In genomic region chr5:51583030-51583429, GRCm38 (mm10) we compare ENCODE assay signal across 22 mouse cellular contexts. TPM values are rescaled to one million over a fixed set of nuclear protein-coding genes. Genes with fewer than 3 reads are reported as not detected.
A peak's percentile ranks its signal among the peaks of the same experiment; 100 is the strongest.
DNase-seq lines count a peak whose midpoint lies in the region; ATAC-seq lines count a peak whose summit lies in the region.
"Had no signal": no experiment of that assay in that cellular context is flagged by ENCODE, and none has a peak within 500 bp of the region (broad histone marks: within the 10 kb centered on the region; RNA-seq: fewer than 3 reads in every experiment).

No protein-coding gene starts in this region.

- no peak overlapping the region for H3K4me2 ChIP-seq in kidney, embryonic 14.5 days (replicated peaks; ENCODE audit: low read depth, low read length)
- H3K4me2 ChIP-seq: forebrain, embryonic 13.5 days; heart, embryonic 15.5 days; hindbrain, embryonic 14.5 days; limb, embryonic 15.5 days; liver, embryonic 15.5 days; lung, embryonic 15.5 days had no signal

- H3K4me1 ChIP-seq in kidney, embryonic 14.5 days (ENCODE audit: control insufficient read depth, insufficient read depth, low read length) = peaks cover 8% of the 10 kb centered on the region
- H3K4me1 ChIP-seq: forebrain, embryonic 13.5 days; liver, embryonic 15.5 days had no signal

- no peaks in the 10 kb centered on the region for H3K9me3 ChIP-seq in kidney, embryonic 14.5 days (ENCODE audit: control insufficient read depth, low read length)
- H3K9me3 ChIP-seq: forebrain, embryonic 13.5 days; heart, embryonic 15.5 days; limb, embryonic 15.5 days; liver, embryonic 15.5 days; lung, embryonic 15.5 days had no signal

- H3K27me3 ChIP-seq in kidney, embryonic 14.5 days (ENCODE audit: control insufficient read depth, insufficient read depth, low read length) = no peaks in the 10 kb centered on the region
- H3K27me3 ChIP-seq: forebrain, embryonic 13.5 days; heart, embryonic 15.5 days; limb, embryonic 15.5 days; liver, embryonic 15.5 days; lung, embryonic 15.5 days had no signal

- H3K4me3 ChIP-seq in kidney, embryonic 14.5 days (ENCODE audit: low read length) = no peak overlapping the region
- H3K4me3 ChIP-seq: forebrain, embryonic 13.5 days; heart, embryonic 15.5 days; limb, embryonic 15.5 days; liver, embryonic 15.5 days; lung, embryonic 15.5 days; myocyte had no signal

- DNase-seq in kidney, adult 8-10 months = peak; percentile 34 to 48
- DNase-seq in ZHBTc4 (ENCODE audit: low read depth, low spot score) (peak; percentile 73), liver (no peak)
- peak; percentile 27 to 63 for DNase-seq in kidney, postnatal 25 days
- no peak for DNase-seq in cerebellum, adult 9-11 months
- DNase-seq in spleen, postnatal 4 days (ENCODE audit: low spot score in 2 of 2) = no peak
- DNase-seq: adrenal gland, adult 8-10 months; cerebellum, adult 8-10 months; gastrocnemius, postnatal 36 days; heart, postnatal 36 days; lung, postnatal 36 days; right cerebral cortex, postnatal 4 days; thymus, postnatal 25 days had no signal

- no peaks in the 10 kb centered on the region for H3K36me3 ChIP-seq in kidney, embryonic 14.5 days (ENCODE audit: control insufficient read depth, insufficient read depth, low read length)
- H3K36me3 ChIP-seq: heart, embryonic 15.5 days; limb, embryonic 15.5 days; liver, embryonic 15.5 days; lung, embryonic 15.5 days had no signal

- no peak for ATAC-seq in kidney, embryonic 14.5 days (ENCODE audit: low FRiP score, low TSS enrichment)
- ATAC-seq: inflammation-experienced regulatory T-cells, adult 6 months had no signal

- no peak overlapping the region for H3K9ac ChIP-seq in kidney, embryonic 14.5 days (ENCODE audit: low read depth, low read length)
- H3K9ac ChIP-seq: forebrain, embryonic 13.5 days; heart, embryonic 15.5 days; hindbrain, embryonic 14.5 days; limb, embryonic 15.5 days; liver, embryonic 15.5 days; lung, embryonic 15.5 days had no signal

- no peak overlapping the region for H3K27ac ChIP-seq in kidney, embryonic 14.5 days (ENCODE audit: low read depth, low read length)
- H3K27ac ChIP-seq: forebrain, embryonic 13.5 days; heart, embryonic 15.5 days; hindbrain, embryonic 14.5 days; limb, embryonic 15.5 days; liver, embryonic 15.5 days; lung, embryonic 15.5 days had no signal

- WGBS in kidney, embryonic 14.5 days = 38% methylated on average over 4 of the region's 4 CpGs

RNA-seq across cellular contexts. Expression of gene Ppargc1a, which starts 15.5 kb away (rescaled TPM):
- polyA plus RNA-seq in kidney, embryonic 14.5 days (2014; fragmentation: Nextera tagmentation; extraction: Ambion mirVana) = 8.3 and 15.8 TPM in 2 replicates

Comparison
In these comparisons a context has a peak if more than half of its experiments do, and no peak if none do; other contexts are left out.
1. DNase-seq: peak in kidney, adult 8-10 months (2 of 2), ZHBTc4 (single experiment) and kidney, postnatal 25 days (2 of 2); none in cerebellum, adult 9-11 months (single experiment), liver (single experiment) and spleen, postnatal 4 days (0 of 2).